Mouse (Mus musculus): ENCODE results near the gene Gm45837.

GRCm38 (mm10) chr7:101521696-101522095 lies 111.0 kb downstream of the Gm45837 start:
- TF ChIP-seq POLR2A (IDR thresholded peaks at IDR 0.05; ENCODE audit: insufficient read length, low read depth): no peak
- TF ChIP-seq CEBPB (IDR thresholded peaks at IDR 0.05; ENCODE audit: insufficient read depth, poor library complexity, severe bottlenecking): no peak
- no peak for TF ChIP-seq MAX (IDR thresholded peaks at IDR 0.05; ENCODE audit: low read depth)
- no peak for TF ChIP-seq USF1 (IDR thresholded peaks at IDR 0.05; ENCODE audit: low read depth)
- no peak for TF ChIP-seq TCF12 (IDR thresholded peaks at IDR 0.05; ENCODE audit: insufficient read depth, poor library complexity, severe bottlenecking)
- no peak for TF ChIP-seq MYOG (IDR thresholded peaks at IDR 0.05; ENCODE audit: control insufficient read depth in 1 of 3, insufficient read depth in 1 of 3, insufficient read length in 2 of 3, low read depth in 2 of 3)
- TF ChIP-seq MYOD1 (IDR thresholded peaks at IDR 0.05; ENCODE audit: control insufficient read depth in 1 of 3, insufficient read length in 2 of 3, low read depth in 2 of 3): no peak
- TF ChIP-seq E2F4 (IDR thresholded peaks at IDR 0.05; ENCODE audit: insufficient read depth): no peak
